Mouse (Mus musculus): ENCODE measurements around the gene Fibp. TPM values are rescaled to one million over a fixed set of nuclear protein-coding genes. Genes with fewer than 3 reads are reported as not detected.

Gene Fibp
- polyA plus RNA-seq, 1 experiment, result 140 TPM

GRCm38 (mm10) chr19:5494314-5494713, 33.9 kb downstream of the Fibp start:
- DNase-seq, result no peak
- no peak overlapping the region for H3K4me3 ChIP-seq (replicated peaks; ENCODE audit: insufficient read depth, low read depth, low read length)
- H3K27me3 ChIP-seq (ENCODE audit: control insufficient read depth, insufficient read depth, low read length), result no peaks in the 10 kb centered on the region
- no peak for TF ChIP-seq CTCF (IDR thresholded peaks at IDR 0.05; ENCODE audit: borderline replicate concordance, insufficient read depth, low read depth, low read length)
- TF ChIP-seq POLR2A (IDR thresholded peaks at IDR 0.05; ENCODE audit: borderline replicate concordance, insufficient read depth, low read length), result no peak
- WGBS, result 81% methylated on average over 3 of the region's 3 CpGs
- peaks cover 6% of the 10 kb centered on the region for H3K4me1 ChIP-seq (ENCODE audit: control insufficient read depth, insufficient read depth, low read length)
- no peak overlapping the region for H3K27ac ChIP-seq (ENCODE audit: insufficient read depth, low read length)

- no peak overlapping the region for H3K4me3 ChIP-seq (replicated peaks; ENCODE audit: insufficient read depth, low read depth, low read length)
- H3K4me1 ChIP-seq (ENCODE audit: control insufficient read depth, insufficient read depth, low read length), result peaks cover 6% of the 10 kb centered on the region
- no peaks in the 10 kb centered on the region for H3K27me3 ChIP-seq (ENCODE audit: control insufficient read depth, insufficient read depth, low read length)
- DNase-seq, result no peak
- TF ChIP-seq POLR2A (IDR thresholded peaks at IDR 0.05; ENCODE audit: borderline replicate concordance, insufficient read depth, low read length) (no peak), CTCF (IDR thresholded peaks at IDR 0.05; ENCODE audit: borderline replicate concordance, insufficient read depth, low read depth, low read length) (no peak)
- no peak overlapping the region for H3K27ac ChIP-seq (ENCODE audit: insufficient read depth, low read length)
- 73% methylated on average over 12 of the region's 12 CpGs for WGBS
These were observed 35.1 kb downstream of the Fibp start for GRCm38 (mm10) chr19:5495353-5496051.

- Histone ChIP-seq H3K27me3 (ENCODE audit: control insufficient read depth, insufficient read depth, low read length) (no peaks in the 10 kb centered on the region), H3K4me1 (ENCODE audit: control insufficient read depth, insufficient read depth, low read length) (peaks cover 6% of the 10 kb centered on the region), H3K4me3 (replicated peaks; ENCODE audit: insufficient read depth, low read depth, low read length) (no peak overlapping the region), H3K27ac (ENCODE audit: insufficient read depth, low read length) (no peak overlapping the region)
- WGBS, result 79% methylated on average over 16 of the region's 16 CpGs
- TF ChIP-seq CTCF (IDR thresholded peaks at IDR 0.05; ENCODE audit: borderline replicate concordance, insufficient read depth, low read depth, low read length), result no peak
- DNase-seq, result no peak
These were observed 35.6 kb downstream of the Fibp start for GRCm38 (mm10) chr19:5496052-5496370.

GRCm38 (mm10) chr19:5500330-5500875, 40.0 kb downstream of the Fibp start:
- no peaks in the 10 kb centered on the region for H3K27me3 ChIP-seq (ENCODE audit: control insufficient read depth, insufficient read depth, low read length)
- 84% methylated on average over 2 of the region's 2 CpGs for WGBS
- no peak for TF ChIP-seq POLR2A (IDR thresholded peaks at IDR 0.05; ENCODE audit: borderline replicate concordance, insufficient read depth, low read length)
- TF ChIP-seq CTCF (IDR thresholded peaks at IDR 0.05; ENCODE audit: borderline replicate concordance, insufficient read depth, low read depth, low read length), result no peak
- H3K4me1 ChIP-seq (ENCODE audit: control insufficient read depth, insufficient read depth, low read length), result no peaks in the 10 kb centered on the region
- H3K27ac ChIP-seq (ENCODE audit: insufficient read depth, low read length), result no peak overlapping the region
- no peak overlapping the region for H3K4me3 ChIP-seq (replicated peaks; ENCODE audit: insufficient read depth, low read depth, low read length)
- DNase-seq, result no peak

- Histone ChIP-seq H3K4me1 (ENCODE audit: control insufficient read depth, insufficient read depth, low read length) (0 out of 2 replicates have a peak, but pooled peaks cover 3% of the 10 kb centered on the region), H3K27ac (ENCODE audit: insufficient read depth, low read length) (no peak within 1 kb of the TSS), H3K4me3 (replicated peaks; ENCODE audit: insufficient read depth, low read depth, low read length) (no peak within 1 kb of the TSS), H3K27me3 (ENCODE audit: control insufficient read depth, insufficient read depth, low read length) (no peaks in the 10 kb centered on the region)
- no peak for TF ChIP-seq POLR2A (IDR thresholded peaks at IDR 0.05; ENCODE audit: borderline replicate concordance, insufficient read depth, low read length)
- TF ChIP-seq CTCF (IDR thresholded peaks at IDR 0.05; ENCODE audit: borderline replicate concordance, insufficient read depth, low read depth, low read length), result no peak
- WGBS, result 65% methylated on average over 17 of the region's 17 CpGs
- DNase-seq, result no peak
These were observed 43.3 kb downstream of the Fibp start, which contains the start of gene 1700020D05Rik for GRCm38 (mm10) chr19:5503687-5504086. TSS of gene 1700020D05Rik (minus strand) at chr19:5503787.

- Histone ChIP-seq H3K27me3 (ENCODE audit: control insufficient read depth, insufficient read depth, low read length) (no peaks in the 10 kb centered on the region), H3K4me3 (replicated peaks; ENCODE audit: insufficient read depth, low read depth, low read length) (peak within 1 kb of the TSS; percentile 79), H3K4me1 (ENCODE audit: control insufficient read depth, insufficient read depth, low read length) (0 out of 2 replicates have a peak, but pooled peaks cover 8% of the 10 kb centered on the region), H3K27ac (ENCODE audit: insufficient read depth, low read length) (peak within 1 kb of the TSS; percentile 31)
- 1% methylated on average over 47 of the region's 47 CpGs for whole genome bisulfite sequencing
- TF ChIP-seq CTCF (IDR thresholded peaks at IDR 0.05; ENCODE audit: borderline replicate concordance, insufficient read depth, low read depth, low read length), result no peak
- peak; percentile 82; the same call in 1 of the 2 replicates for TF ChIP-seq POLR2A (IDR thresholded peaks at IDR 0.05; ENCODE audit: borderline replicate concordance, insufficient read depth, low read length)
- DNase-seq, result peak; percentile 97 to 100
These were observed 49.9 kb downstream of the Fibp start, which contains the start of gene Snx32 for GRCm38 (mm10) chr19:5510031-5511026. TSS of gene Snx32 (minus strand) at chr19:5510538.

- no peak for TF ChIP-seq POLR2A (IDR thresholded peaks at IDR 0.05; ENCODE audit: borderline replicate concordance, insufficient read depth, low read length)
- TF ChIP-seq CTCF (IDR thresholded peaks at IDR 0.05; ENCODE audit: borderline replicate concordance, insufficient read depth, low read depth, low read length), result no peak
- 0 out of 2 replicates have a peak, but pooled peaks cover 8% of the 10 kb centered on the region for H3K4me1 ChIP-seq (ENCODE audit: control insufficient read depth, insufficient read depth, low read length)
- WGBS, result 40% methylated on average over 15 of the region's 15 CpGs
- H3K27me3 ChIP-seq (ENCODE audit: control insufficient read depth, insufficient read depth, low read length), result no peaks in the 10 kb centered on the region
- peak overlapping the region; percentile 79 for H3K4me3 ChIP-seq (replicated peaks; ENCODE audit: insufficient read depth, low read depth, low read length)
- DNase-seq, result no peak
- no peak overlapping the region; the same call in 1 of the 2 replicates for H3K27ac ChIP-seq (ENCODE audit: insufficient read depth, low read length)
These were observed 50.7 kb downstream of the Fibp start for GRCm38 (mm10) chr19:5511074-5511632.
